Mouse (Mus musculus): ENCODE results near the gene Gpr75. TPM values are rescaled to one million over a fixed set of nuclear protein-coding genes. Genes with fewer than 3 reads are reported as not detected.

The Gpr75 gene
- total RNA-seq (2023): not detected

DNA sequence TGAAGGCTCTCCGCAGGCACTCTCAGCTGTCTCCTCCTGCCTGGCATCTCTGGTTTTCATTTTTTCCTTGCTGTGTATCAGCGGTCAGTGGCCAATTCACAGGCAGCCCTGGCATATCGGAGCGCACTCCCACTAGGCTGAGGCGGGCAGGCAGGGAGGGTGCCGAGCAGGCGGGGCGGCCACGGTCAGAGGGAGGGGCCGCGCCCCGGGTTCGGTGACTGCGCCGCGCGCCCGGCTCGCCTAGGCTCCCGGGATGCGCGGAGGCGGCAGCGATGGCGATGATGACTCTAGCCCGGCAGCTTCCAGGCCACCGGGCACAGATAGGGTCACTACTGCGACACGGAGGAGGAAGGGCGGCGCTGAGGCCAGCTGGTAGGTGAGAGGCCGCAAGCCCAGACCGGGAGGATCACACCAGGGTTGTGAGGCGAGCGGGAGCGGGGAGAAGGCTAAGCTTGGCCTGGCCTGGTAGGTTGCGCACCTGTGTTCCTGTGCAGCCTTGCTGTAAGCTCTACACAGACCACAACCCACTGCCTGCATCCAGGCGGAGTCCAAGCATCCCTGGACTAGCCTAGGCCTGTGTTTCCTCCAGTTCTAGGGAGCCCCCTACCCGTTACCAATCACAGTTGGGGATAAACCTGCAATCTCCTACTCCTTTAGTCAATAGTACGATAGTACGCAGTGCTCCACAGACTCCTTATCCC lies at the start of gene Gpr75, which contains the start of gene Asb3:
Gene Gpr75 (plus strand): TSS at position 188 of the 701 bp plus-strand sequence.
Gene Asb3 (plus strand): TSS at position 246 of the 701 bp plus-strand sequence.

Other genes with a start within 250 kb of the Gpr75 start
- gene Acyp2, start 235.8 kb upstream of the Gpr75 start, total RNA-seq (2023): 0.95 TPM
- 60.3 TPM for gene Psme4, start 113.6 kb upstream of the Gpr75 start, total RNA-seq (2023)
- gene Asb3, start 58 bp downstream of the Gpr75 start, total RNA-seq (2023): 18.9 TPM
- gene Erlec1, start 69.0 kb downstream of the Gpr75 start, total RNA-seq (2023): 25.0 TPM
- gene Chac2, start 101.0 kb downstream of the Gpr75 start, total RNA-seq (2023): 2.0 TPM

Measured in CD4-positive naive resting alpha-beta T cell, adult 57 days (primary cell).